Mouse (Mus musculus) bone marrow, adult 2 months (tissue): ENCODE data around the gene Nr2f1.

Experiments used
- CTCF ChIP-seq: fragments of 200-500 bp; IDR thresholded peaks from 2 replicates; pipeline ENCODE4 v1.5.1; 2011; ENCODE audit warnings: low read length, control low read depth; ENCODE audit not compliant: control insufficient read depth, insufficient read depth
- POLR2A ChIP-seq: fragments of 200-500 bp; IDR thresholded peaks from 2 replicates; pipeline ENCODE4 v1.6.1; 2011; ENCODE audit warnings: low read depth, mild to moderate bottlenecking, control low read depth, low read length, borderline replicate concordance; ENCODE audit not compliant: control insufficient read depth

GRCm38 (mm10) chr13:78209611-78210028 lies 10.1 kb upstream of the Nr2f1 start:
- TF ChIP-seq CTCF: no peak
- TF ChIP-seq POLR2A: no peak
